Mouse (Mus musculus) regulatory T cell (primary cell): ENCODE data around the gene Nat8f4.

Source experiments
- in situ Hi-C: fragments of 300-600 bp; cut with MboI, MseI; formaldehyde crosslinking; loops from one replicate; pipeline ENCODE4 v1.15.1; 2025; ENCODE audit warnings: high pct_unique_total_duplicates

The Nat8f4 gene

DNA sequence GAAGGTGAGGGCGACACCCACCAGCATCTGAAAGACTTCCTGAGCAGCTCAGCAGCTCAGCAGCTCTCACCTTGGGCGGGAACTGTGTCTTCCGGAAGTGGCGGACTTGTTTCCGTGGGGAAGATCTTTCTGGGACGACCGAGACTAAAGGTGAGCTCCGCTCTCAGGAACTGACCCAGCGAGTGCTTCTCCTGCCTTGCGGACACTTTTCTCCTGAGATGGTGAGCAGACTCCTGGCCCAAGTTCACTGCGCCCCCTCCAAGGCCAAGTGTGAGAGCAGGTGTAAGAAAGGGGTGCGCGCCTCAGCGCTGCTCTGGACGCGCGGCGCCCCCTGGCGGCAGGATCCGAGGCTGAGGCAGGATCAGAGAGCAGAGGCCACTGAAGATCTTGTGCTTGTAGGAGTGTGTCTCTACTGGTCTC lies at the start of gene Nat8f4:
Nat8f4 (minus strand) TSS at position 243 of the 420 bp plus-strand sequence.
- in situ Hi-C loops, result loop anchor here (10.0 to 25.0 kb wide), 2 partner anchors 320 to 458 kb away; partner anchors contain the start of genes Alms1, Fam136a and Snrpg

GRCm38 (mm10) chr6:85948549-85948948 lies 43.9 kb upstream of the Nat8f4 start:
- in situ Hi-C loops, result no loop called here

- in situ Hi-C loops, result no loop called here
Observed at GRCm38 (mm10) chr6:85942469-85942868, 37.8 kb upstream of the Nat8f4 start.

GRCm38 (mm10) chr6:85938701-85939100 lies 34.0 kb upstream of the Nat8f4 start:
- in situ Hi-C loops, result loop anchor here (5.0 kb wide), 1 partner anchor 69 kb away; no protein-coding TSS in a partner anchor

DNA sequence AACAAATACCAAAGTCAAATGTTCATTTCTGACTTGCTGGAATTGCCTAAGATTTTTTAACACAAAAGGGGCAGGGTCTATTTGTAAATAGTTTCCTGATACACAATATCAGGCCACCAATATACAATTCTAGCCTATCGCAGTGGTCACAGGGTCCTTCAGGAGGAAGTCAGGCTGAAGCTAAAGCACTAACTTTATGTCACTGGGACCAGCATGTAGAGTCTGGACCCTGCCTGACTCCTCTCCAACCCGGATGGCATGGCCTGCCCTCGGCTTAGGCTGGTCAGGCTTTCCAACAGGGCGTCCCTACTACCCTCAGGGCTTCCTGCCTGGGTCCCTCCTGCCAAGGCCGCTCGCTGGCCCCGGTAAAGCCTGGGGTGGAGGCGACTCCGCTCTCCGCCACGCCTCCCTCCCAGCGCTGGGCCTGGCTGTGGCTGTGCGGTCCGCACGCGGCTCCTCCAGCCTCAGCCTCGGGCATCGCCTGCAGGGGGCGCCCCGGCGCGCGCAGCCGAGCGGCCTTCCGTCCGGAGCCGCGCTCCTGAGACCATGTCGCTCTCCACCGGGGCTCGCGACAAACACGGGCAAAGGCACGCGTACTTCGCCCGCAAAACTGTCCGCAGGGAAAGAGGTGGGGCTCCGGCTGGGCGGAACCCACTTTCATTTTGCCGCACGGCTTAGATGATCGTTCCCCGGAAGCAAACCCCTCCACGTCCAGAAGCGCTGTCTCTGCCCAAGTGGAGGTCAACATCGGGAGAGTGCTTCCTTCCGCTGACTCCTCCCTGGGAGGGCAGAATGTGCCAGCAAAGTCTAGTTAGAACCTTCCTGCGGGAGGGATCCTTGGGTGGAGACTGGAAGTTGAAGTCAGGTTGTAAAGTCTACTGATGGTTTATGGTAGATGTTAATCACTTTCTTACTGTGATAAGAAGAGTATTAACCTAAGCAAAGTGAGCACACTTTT lies 32.1 kb upstream of the Nat8f4 start:
- in situ Hi-C loops, result loop anchor here (5.0 kb wide), 1 partner anchor 71 kb away; no protein-coding TSS in a partner anchor

DNA sequence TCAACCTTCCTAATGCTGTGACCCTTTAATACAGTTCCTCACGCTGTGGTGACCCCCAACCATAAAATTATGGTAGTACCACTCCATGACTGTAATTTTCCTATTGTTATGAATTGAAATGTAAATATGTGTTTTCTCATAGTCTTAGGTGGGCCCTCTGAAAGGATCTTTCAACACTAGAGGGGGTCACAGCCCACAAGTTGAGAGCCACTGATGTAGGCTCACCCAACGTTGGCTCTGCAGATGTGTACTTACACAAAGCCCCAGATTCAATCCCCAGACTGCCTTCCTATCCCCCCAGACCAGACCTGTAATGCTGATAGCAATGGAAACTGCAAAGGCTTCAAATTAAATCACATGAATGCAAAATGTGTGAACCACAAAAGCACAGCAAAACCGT lies 31.0 kb upstream of the Nat8f4 start:
- in situ Hi-C loops, result loop anchor here (5.0 kb wide), 1 partner anchor 72 kb away; no protein-coding TSS in a partner anchor

DNA sequence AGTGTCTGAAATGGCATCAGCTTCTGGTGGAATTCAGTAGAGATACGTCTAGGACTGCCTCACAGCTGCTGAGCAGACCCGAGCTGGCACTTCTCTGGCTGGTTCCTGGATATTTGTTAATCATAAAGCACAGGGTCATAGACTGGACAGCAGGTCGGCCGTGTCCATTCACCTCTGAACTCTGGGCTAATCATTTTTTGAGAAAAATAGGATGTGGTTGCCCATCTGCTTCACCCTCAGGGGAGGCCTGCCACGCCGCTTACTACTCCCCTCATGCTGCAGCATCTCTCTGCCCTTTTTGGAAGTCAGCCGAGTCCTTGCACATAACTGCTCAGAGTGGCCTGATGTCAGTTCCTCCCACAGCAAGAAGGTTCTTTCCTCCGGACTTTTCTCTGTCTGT lies 29.4 kb upstream of the Nat8f4 start:
- in situ Hi-C loops, result no loop called here

DNA sequence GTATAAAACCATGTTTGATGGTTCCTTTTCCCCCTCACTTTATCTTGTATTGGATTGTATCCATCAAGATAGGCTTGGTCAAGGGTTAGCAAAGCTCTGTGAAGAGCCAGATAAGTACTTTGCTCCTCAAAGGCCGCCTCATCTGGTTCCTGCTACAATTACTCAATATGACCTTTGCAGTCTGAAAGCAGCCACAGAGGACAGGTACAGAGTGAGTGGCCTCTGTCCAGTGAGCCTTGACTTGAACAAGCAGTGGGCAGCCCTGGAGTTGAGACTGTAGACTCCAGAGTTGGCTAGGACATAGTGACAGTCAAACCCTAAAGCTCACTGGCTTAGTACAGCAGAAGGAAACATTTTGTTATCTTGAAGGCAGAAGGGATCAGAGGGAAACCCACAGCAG lies 24.6 kb upstream of the Nat8f4 start:
- in situ Hi-C loops, result no loop called here

- in situ Hi-C loops, result no loop called here
Observed at GRCm38 (mm10) chr6:85927476-85928464, 23.1 kb upstream of the Nat8f4 start.

GRCm38 (mm10) chr6:85926709-85927108 lies 22.0 kb upstream of the Nat8f4 start:
- in situ Hi-C loops, result no loop called here

- in situ Hi-C loops, result loop anchor here (25.0 kb wide), 1 partner anchor 439 kb away; the partner anchor contains the start of genes Fam136a and Snrpg
Observed at GRCm38 (mm10) chr6:85923643-85924042, 19.0 kb upstream of the Nat8f4 start.

DNA sequence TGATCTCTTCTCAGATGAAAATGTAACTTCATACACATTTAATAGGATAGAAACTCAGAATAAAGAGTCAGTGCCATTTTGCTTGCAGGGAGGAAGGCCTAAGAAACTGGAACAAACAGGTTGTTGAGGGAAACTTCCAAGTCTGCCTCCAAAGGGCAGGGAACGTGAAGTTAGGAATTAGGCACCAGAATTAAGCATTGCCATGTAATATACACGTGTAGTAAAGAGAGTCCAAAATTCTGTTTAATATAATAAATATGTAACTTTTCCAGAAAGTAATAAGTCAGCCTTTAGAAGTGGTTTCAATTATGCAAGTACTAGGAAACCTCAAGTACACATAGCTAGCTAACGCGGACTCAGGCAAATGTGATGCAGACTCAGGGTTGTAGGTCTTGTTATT lies 14.7 kb upstream of the Nat8f4 start:
- in situ Hi-C loops, result loop anchor here (25.0 kb wide), 1 partner anchor 443 kb away; the partner anchor contains the start of genes Fam136a and Snrpg

DNA sequence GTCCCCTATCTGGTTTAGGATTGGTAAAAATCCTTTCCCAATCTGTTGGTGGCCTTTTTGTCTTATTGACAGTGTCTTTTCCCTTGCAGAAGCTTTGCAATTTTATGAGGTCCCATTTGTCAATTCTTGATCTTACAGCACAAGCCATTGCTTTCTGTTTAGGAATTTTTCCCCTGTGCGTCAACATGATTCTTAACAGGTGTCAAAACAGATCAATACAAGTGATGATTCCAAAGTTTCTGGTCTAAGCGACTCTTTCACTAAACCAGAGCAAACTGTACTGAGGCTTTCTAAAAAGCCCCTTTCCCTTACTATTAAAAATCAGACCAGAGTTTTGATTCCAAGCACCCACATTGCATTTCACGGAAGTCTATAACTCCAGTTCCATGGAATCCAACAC lies 13.7 kb upstream of the Nat8f4 start:
- in situ Hi-C loops, result loop anchor here (25.0 kb wide), 1 partner anchor 444 kb away; the partner anchor contains the start of genes Fam136a and Snrpg

DNA sequence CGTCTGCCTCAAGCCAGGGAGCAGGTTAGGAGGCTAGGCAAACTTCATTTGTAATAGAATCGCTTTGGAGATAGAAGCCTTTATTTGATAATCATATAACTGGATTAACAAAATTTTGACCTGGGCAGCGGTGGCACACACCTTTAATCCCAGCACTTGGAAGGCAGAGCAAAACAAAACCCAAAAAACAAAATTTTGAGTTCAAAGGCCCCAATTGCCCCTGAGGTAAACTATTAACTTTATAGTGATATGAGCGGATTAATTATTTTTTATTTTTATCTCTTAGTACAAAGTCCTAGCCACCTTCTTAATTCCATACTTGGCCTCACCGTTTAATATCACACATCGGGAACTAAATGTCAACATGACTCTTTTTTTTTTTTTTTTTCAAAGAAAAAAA lies 11.9 kb upstream of the Nat8f4 start:
- in situ Hi-C loops, result loop anchor here (25.0 kb wide), 1 partner anchor 446 kb away; the partner anchor contains the start of genes Fam136a and Snrpg

DNA sequence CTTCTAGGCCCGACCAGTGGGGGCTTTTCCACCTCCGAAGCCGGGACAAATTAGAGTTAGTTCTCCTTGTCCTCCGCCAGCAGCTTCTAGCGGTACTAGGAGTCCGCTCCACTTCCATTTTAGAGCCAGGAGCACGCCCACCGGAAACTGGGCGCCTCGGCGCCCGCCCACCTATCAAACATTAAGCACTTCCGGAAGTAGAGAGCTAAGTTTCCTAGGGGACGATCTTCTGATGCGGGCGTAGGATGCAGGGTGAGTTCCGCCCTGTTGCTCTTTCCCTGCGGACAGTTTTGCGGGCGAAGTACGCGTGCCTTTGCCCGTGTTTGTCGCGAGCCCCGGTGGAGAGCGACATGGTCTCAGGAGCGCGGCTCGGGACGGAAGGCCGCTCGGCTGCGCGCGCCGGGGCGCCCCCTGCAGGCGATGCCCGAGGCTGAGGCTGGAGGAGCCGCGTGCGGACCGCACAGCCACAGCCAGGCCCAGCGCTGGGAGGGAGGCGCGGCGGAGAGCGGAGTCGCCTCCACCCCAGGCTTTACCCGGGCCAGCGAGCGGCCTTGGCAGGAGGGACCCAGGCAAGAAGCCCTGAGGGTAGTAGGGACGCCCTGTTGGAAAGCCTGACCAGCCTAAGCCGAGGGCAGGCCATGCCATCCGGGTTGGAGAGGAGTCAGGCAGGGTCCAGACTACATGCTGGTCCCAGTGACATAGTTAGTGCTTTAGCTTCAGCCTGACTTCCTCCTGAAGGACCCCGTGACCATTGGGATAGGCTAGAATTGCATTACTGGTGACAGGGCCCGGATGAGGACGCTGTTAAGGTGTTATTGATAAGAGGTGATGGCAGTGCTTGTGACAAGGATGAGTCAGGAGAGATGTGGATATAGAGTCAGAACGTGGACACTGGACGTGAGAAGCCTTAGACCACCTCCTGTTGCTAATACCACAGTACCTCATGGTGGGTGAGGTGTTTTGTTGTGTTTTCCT lies 11.1 kb upstream of the Nat8f4 start, which contains the start of gene Nat8f1:
Nat8f1 (minus strand) TSS at position 149 of the 975 bp plus-strand sequence.
- in situ Hi-C loops, result loop anchor here (25.0 kb wide), 1 partner anchor 446 kb away; the partner anchor contains the start of genes Fam136a and Snrpg

- in situ Hi-C loops, result loop anchor here (25.0 kb wide), 1 partner anchor 447 kb away; the partner anchor contains the start of genes Fam136a and Snrpg
Observed at GRCm38 (mm10) chr6:85915141-85915538, 10.5 kb upstream of the Nat8f4 start.

DNA sequence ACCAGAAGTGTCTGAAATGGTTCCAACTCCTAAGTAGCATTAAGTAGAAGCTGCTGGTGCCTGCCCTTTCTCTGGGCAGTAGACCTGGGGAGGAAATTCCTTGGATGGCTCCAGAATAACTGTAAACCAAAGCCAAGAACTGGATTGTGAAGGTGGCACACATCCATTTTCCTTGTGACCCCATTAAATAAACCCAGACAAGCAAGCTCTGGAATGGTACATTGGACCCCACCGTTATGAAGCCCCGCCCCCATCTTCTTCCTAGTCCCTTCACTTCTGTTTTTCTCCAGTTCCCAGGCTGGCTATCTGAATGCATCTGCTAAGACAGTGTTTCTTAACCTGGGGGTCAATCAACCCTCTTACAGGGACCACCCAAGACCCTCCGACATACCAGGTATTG lies 6.9 kb upstream of the Nat8f4 start, which contains the start of gene Tprkb:
Tprkb (plus strand) TSS at position 279 of the 400 bp plus-strand sequence.
- in situ Hi-C loops, result loop anchor here (25.0 kb wide), 1 partner anchor 451 kb away; the partner anchor contains the start of genes Fam136a and Snrpg

- in situ Hi-C loops, result loop anchor here (10.0 to 25.0 kb wide), 2 partner anchors 325 to 453 kb away; partner anchors contain the start of genes Alms1, Fam136a and Snrpg
Observed at GRCm38 (mm10) chr6:85909704-85910103, 5.0 kb upstream of the Nat8f4 start.

DNA sequence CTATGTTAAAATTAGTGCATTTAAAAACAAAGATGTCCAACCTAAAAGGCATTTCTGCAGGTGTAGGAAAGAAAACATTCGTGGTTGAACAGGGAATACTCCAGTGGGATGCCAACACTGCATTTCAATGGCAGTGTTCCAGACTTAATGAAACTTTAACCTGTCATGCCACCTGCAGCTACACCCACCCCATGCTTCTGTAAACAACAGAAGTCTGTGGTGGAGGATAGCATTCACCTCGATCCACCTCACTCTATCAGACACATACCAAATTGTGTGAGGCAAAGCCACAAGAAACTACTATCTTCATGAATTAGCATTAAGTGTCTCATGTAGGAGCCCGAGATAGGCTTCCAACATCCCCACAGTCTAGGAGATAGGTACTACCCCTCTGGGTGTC lies 3.7 kb upstream of the Nat8f4 start:
- in situ Hi-C loops, result loop anchor here (10.0 to 25.0 kb wide), 2 partner anchors 324 to 454 kb away; partner anchors contain the start of genes Alms1, Fam136a and Snrpg
